Mouse (Mus musculus): Measurements from ENCODE around the gene Arl10.
A peak's percentile ranks its signal among the peaks of the same experiment; 100 is the strongest.

Gene Arl10

GRCm38 (mm10) chr13:54574854-54575481, at the start of gene Arl10:
Gene Arl10, plus strand, starts transcription at chr13:54575015.
- peak; percentile 47 for DNase-seq (ENCODE audit: low read depth)

DNA sequence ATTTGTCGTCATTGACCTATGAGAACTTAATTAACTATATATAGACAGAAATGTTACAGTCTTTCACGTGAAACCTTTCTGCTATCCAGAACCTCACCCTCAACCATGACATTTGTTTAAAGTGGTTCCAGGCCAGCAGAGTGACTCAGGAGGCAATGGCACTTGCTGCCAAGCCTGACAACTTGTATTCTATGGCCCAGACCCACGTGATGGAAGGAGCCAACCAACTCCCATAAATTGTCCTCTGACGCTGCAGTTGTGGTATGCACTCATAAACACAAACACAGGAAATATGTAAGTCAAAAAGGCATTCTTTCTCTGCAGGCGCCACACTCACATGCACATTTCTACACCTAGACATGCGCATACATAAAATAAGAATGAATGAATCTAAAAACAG, 47.7 kb upstream of the Arl10 start:
- no peak for DNase-seq (ENCODE audit: low read depth)

DNA sequence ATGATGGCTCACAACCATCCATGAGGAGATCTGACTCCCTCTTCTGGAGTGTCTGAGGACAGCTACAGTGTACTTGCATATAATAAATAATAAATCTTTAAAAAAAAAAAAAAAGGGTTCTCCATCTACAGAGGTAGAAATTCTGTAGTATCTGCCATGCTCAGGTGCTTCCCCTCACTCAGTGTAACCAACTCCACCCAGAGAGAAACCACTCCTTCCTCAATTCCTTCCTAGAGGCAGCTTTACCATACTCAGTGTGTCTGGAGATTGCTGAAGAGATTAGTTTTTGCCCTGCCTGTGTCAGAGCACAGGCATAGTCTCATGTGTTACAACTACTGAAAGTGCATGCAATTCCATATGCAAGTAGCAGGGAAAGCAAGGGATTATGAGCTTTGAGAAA, 42.7 kb upstream of the Arl10 start:
- DNase-seq (ENCODE audit: low read depth): no peak

GRCm38 (mm10) chr13:54548036-54548435, 26.8 kb upstream of the Arl10 start:
- no peak for DNase-seq (ENCODE audit: low read depth)

DNA sequence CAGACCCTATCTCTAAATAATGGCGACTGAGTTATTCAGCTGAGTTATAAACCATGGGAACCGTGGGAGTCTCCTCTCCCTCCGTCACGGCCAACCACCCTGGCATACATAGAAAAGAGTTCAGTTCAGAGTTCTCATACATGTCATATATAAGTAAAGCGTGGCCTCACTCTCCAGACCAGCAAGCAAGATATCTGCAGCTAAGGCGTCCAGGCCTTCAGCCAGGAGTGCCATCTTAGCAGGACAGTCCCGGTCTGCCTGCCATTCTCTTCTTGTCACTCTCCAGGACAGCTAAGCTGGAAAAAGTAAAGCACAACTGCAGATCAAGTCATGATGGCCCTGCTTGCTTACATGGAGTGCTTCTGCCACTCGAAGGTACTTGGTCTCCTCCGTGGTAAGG, 18.6 kb upstream of the Arl10 start:
- DNase-seq (ENCODE audit: low read depth): no peak

- no peak for DNase-seq (ENCODE audit: low read depth)
Measured at GRCm38 (mm10) chr13:54556796-54557195, 18.0 kb upstream of the Arl10 start.

DNA sequence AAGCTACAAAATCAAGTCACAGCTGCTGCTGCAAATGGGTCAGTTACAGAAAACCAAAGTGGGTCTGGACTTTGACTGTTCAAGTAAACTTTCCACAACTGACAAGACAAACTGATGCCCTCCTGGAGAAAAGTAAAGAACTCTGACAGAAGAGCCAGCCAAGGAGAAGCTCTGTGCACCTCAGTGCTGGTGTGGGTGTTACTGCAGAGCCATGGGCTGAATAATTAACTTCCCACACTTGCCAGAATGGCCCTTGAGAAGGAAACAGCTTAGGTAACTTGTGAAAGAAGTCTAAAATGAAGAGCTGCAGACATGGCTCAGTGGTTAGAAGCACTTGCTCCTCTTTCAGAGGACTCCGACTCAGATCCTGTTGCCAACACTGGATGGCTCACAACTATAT, 17.2 kb upstream of the Arl10 start:
- DNase-seq (ENCODE audit: low read depth): no peak

GRCm38 (mm10) chr13:54559656-54560055, 15.2 kb upstream of the Arl10 start:
- DNase-seq (ENCODE audit: low read depth): no peak

- DNase-seq (ENCODE audit: low read depth): no peak
Measured at GRCm38 (mm10) chr13:54560608-54561007, 14.2 kb upstream of the Arl10 start.

DNA sequence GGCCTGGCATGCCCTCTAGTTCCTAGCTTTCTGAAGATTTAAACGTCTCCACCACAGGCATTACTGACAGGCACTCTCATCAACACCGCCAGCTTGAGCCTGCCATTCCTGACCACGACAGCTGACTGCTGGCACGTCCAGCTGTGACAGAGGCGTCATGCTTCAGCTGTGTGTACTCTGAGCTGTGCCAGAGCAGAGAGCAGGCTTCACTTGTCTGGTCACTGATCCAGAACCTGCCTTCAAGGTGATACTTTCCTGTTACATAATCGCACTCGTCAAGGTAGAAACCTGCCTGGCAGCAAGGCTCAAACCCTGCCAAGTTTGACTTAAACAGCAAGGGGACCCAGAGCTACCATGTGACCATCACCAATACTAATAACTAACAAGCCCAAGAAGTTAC, 12.3 kb upstream of the Arl10 start:
- no peak for DNase-seq (ENCODE audit: low read depth)

DNA sequence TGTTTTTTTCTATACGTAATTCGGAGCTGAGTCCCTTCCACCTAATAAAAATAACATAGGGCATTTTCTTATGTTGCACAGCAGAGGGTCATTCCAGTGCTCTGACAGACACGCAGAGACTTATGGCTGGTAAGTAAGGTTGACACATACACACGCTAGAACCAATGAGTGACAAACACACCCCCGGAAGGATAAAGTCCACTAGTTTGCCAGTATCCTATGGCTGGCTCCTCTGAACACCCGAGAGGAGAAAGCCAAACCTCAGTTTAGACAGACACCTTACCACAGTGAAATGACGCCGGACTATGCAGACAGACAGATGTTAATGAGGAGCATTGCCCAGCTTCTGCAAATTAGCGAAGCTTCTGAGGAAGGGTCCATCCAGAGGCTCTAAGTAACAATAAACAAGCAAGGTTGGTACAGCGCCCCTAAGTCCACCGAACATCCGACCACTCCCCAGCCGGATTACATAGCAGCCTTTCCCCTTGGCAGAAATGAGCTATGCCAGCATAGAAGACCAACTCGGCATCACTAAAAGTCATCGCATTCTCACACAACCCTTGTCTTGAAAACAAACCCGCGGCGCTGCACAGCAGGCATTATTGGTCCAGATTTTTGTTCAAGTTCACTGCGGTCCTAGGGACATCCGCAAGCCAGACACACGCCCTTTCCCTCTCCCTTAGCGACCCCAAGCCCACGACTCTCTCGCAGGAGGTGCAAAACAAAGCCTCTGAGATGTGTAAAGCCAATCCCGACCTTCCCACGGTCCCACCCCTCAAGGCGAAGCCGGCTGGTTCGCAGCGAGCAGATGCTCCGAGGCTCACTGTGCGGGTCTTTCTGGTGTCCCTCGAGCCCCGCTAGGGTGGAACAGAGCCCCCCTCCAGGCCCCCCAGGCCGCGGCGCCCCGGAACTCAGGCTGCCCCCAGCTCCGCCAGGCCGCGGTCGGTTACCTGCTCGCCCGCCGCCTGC, 10.3 kb upstream of the Arl10 start:
- DNase-seq (ENCODE audit: low read depth): peak; percentile 45

GRCm38 (mm10) chr13:54565201-54565581, 9.6 kb upstream of the Arl10 start, which contains the start of gene 4833439L19Rik:
Gene 4833439L19Rik, minus strand, starts transcription at chr13:54565435.
- peak; percentile 94 for DNase-seq (ENCODE audit: low read depth)

GRCm38 (mm10) chr13:54565594-54566345, 9.0 kb upstream of the Arl10 start:
- no peak for DNase-seq (ENCODE audit: low read depth)

- DNase-seq (ENCODE audit: low read depth): no peak
Measured at GRCm38 (mm10) chr13:54568380-54568779, 6.4 kb upstream of the Arl10 start.

GRCm38 (mm10) chr13:54569282-54569681, 5.5 kb upstream of the Arl10 start:
- DNase-seq (ENCODE audit: low read depth): no peak

GRCm38 (mm10) chr13:54570736-54571135, 4.1 kb upstream of the Arl10 start:
- no peak for DNase-seq (ENCODE audit: low read depth)

GRCm38 (mm10) chr13:54571637-54572036, 3.2 kb upstream of the Arl10 start:
- DNase-seq (ENCODE audit: low read depth): no peak

DNA sequence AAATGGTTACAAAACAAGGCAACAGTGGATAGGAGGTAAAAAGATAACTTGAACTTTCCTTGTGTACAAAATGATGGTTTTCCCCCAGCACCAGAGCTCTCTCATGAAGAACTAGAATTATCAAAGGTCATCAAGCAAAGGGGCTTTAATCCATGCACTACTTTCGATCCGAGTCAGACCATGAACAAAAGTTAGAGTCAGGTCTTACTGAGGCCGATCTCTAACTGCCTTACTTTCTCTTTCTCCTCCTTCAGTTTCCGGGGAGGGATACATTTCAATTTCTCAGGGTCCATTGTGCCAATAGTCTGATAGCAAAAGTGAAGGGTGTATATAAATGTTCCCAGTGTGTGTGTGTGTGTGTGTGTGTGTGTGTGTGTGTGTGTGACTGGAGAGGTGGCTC, 2.2 kb upstream of the Arl10 start:
- DNase-seq (ENCODE audit: low read depth): no peak

DNA sequence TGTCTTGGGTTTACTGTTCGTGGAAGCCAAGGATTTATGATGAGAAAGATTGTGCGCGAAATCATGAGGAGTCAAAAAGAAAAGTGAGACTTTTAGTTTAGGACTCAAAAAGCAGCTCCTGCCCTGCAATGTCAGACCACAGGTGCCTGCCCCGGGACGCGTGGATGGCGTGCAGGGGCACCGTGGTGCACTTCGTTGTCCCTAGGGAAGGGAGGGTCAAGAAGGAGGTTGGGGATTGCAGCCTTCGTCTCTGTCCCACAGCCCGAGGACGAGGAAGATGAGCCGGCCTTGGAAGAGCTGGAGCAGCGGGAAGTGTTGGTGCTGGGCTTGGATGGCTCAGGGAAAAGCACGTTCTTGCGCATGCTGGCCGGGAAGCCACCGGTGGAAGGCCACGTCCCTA, 674 bp downstream of the Arl10 start:
- no peak for DNase-seq (ENCODE audit: low read depth)

DNA sequence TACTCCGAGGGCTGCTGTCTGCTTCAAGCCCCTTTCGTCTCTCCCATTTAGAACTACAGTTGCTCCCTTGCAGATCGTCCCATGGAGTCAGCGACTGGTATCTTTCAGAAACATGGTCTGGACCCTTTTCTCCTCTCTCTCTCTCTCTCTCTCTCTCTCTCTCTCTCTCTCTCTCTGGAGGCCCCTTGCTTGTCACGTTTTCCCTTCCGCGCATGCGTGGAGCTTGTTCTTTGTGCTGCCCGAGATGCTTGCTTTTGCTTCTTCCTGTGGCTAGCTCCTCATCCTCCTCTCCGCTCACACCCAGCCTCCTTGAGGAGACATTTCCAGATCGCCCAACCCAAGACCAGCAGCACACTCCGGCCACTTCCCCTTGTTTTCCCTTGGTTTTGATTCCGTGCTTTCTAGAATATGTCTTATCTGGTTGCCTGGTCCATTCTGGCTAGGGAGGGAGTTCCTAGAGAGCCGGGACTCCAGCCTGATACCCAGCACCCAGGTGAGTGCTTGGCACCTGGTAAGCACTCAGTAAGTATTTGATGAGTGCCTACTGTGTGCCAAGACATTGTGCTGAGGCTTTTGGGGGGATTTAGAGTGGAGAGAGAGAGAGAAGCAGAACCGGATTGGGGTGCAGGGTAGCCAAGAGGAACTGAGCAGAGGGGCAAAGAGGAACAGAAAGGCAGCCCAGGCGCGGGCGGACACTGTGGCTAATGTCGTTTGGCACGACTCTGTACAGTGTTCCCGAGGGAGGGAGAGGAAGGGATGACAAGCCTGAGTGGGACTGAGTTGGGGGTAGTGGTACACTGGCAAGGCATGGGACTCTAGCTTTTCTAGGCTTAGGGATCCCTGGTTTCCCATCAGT, 3.1 kb downstream of the Arl10 start:
- no peak for DNase-seq (ENCODE audit: low read depth)

GRCm38 (mm10) chr13:54581385-54581784, 6.6 kb downstream of the Arl10 start:
- no peak for DNase-seq (ENCODE audit: low read depth)

DNA sequence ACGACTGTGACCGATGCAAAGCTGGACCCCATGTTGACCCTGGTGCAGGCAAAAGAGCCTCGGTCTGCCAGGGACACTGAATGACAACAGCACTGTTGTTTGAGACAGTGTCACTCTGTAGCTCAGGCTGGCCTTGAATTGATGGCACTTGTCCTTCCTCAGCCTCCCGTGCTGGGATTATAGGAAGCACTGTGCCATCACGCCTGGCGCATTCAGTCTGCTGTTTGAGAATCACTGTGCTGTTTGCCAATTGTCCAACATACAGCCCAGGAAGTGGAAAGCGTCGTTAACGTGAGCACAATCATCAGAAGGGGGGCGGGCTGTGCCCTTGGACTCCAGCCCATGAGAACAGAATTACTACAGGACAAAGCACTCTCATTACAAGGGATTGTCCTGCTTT, 7.3 kb downstream of the Arl10 start:
- no peak for DNase-seq (ENCODE audit: low read depth)

Measured in naive thymus-derived CD4-positive, alpha-beta T cell, adult 2 months (primary cell).